Mouse (Mus musculus): Measurements from ENCODE around the gene Nectin2. TPM values are rescaled to one million over a fixed set of nuclear protein-coding genes. Genes with fewer than 3 reads are reported as not detected.

Nectin2 gene
- polyA plus RNA-seq, 1 experiment = 6.8 TPM

DNA sequence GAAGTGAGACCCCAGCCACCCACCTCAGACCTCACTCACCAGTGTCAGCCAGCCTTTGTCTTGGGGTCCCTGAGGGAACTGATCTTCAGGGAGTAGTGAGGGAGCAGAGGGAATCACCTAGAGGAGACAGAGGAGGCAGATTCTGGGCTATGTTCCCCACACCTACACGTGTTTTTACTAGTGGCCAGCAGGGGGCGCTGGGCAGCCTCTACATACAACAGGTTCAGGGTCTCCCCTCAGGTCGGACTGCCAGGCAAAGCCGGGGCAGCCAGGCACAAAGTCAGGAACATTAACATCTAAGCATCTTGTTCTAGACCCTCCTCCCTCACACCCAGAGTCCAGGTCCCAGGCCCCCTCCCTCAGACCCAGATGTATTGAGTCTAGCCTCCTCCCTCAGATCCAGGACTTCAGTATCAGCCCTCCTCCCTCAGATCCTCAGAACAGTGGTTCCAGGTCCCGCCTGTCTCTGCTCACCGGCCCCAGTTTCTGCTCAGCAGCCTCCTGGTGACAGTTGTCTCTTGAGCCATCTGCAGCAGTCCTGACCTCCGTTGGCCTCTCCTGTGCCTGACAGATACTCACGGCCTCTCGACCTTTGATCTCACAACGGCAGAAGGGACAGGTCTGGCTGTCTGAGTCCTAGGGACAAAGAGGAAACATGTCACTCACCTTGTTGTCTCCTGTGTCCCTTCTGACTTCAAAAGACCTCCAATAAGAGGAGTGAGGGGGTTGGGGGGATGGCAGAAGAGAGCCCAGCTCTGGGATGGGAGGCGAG is 34.7 kb upstream of the Nectin2 start:
- Histone ChIP-seq H3K27me3 (replicated peaks) (peaks cover 60% of the 10 kb centered on the region), H3K36me3 (replicated peaks; ENCODE audit: low read length) (no peaks in the 10 kb centered on the region), H3K4me3 (replicated peaks) (no peak overlapping the region), H3K4me1 (peaks cover 11% of the 10 kb centered on the region), H3K9me3 (peaks cover 14% of the 10 kb centered on the region)
- TF ChIP-seq GATA1 (IDR thresholded peaks at IDR 0.05; ENCODE audit: borderline replicate concordance, low read length) = no peak
- TF ChIP-seq FLI1 (IDR thresholded peaks at IDR 0.05; ENCODE audit: low read length) = no peak

- Histone ChIP-seq H3K36me3 (replicated peaks; ENCODE audit: low read length) (no peaks in the 10 kb centered on the region), H3K4me1 (peaks cover 6% of the 10 kb centered on the region; the same call in 1 of the 2 replicates), H3K27me3 (replicated peaks) (peaks cover 51% of the 10 kb centered on the region), H3K9me3 (peaks cover 19% of the 10 kb centered on the region), H3K4me3 (replicated peaks) (no peak overlapping the region)
- no peak for TF ChIP-seq FLI1 (IDR thresholded peaks at IDR 0.05; ENCODE audit: low read length)
- no peak for TF ChIP-seq GATA1 (IDR thresholded peaks at IDR 0.05; ENCODE audit: borderline replicate concordance, low read length)
These were observed 33.3 kb upstream of the Nectin2 start for GRCm38 (mm10) chr7:19783630-19784029.

DNA sequence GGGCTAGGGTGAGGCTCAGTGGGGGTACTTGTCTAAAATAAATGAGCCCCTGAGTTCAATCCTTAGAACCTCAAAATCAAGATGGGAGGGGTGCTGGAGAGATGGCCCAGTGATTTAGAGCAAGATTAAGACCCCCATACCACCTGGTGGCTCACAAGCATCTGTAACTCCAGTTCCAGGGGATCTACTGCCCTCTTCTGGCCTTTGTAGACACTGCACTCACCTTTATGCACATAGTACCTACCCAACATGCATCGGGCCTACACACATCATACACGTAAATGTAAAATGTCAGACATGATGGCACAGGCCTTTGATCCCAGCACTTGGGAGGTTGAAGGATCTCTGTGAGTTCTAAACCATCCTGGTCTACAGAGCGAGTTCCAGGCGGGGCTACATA is 32.4 kb upstream of the Nectin2 start:
- H3K4me3 ChIP-seq (replicated peaks) = no peak overlapping the region
- H3K36me3 ChIP-seq (replicated peaks; ENCODE audit: low read length) = no peaks in the 10 kb centered on the region
- H3K27me3 ChIP-seq (replicated peaks) = peaks cover 45% of the 10 kb centered on the region
- H3K4me1 ChIP-seq = peaks cover 6% of the 10 kb centered on the region; the same call in 1 of the 2 replicates
- TF ChIP-seq FLI1 (IDR thresholded peaks at IDR 0.05; ENCODE audit: low read length) = no peak
- H3K9me3 ChIP-seq = peaks cover 15% of the 10 kb centered on the region

DNA sequence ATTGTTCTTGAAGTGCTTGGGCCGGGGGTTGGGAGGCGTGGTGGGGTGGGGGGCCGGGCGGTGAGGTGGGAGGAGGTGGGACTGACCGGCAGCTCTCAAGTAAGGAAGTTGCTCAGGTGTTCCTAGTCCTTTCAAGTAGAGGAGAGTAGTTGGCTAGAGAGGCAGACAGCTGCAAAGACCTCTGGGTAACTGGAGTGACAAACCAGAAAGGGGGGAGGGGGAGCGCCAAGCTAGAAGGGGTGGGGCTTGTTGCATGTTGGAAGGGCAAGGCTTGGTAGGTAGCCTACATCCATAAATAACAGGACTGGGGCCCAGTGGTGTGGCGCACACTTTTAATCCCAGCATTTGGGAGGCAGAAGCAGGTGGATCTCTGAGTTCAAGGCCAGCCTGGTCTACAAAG is 31.5 kb upstream of the Nectin2 start:
- Histone ChIP-seq H3K4me3 (replicated peaks) (no peak overlapping the region), H3K36me3 (replicated peaks; ENCODE audit: low read length) (no peaks in the 10 kb centered on the region), H3K27me3 (replicated peaks) (peaks cover 45% of the 10 kb centered on the region), H3K9me3 (peaks cover 17% of the 10 kb centered on the region), H3K4me1 (peaks cover 4% of the 10 kb centered on the region; the same call in 1 of the 2 replicates)
- TF ChIP-seq FLI1 (IDR thresholded peaks at IDR 0.05; ENCODE audit: low read length) (no peak), GATA1 (IDR thresholded peaks at IDR 0.05; ENCODE audit: borderline replicate concordance, low read length) (no peak)

DNA sequence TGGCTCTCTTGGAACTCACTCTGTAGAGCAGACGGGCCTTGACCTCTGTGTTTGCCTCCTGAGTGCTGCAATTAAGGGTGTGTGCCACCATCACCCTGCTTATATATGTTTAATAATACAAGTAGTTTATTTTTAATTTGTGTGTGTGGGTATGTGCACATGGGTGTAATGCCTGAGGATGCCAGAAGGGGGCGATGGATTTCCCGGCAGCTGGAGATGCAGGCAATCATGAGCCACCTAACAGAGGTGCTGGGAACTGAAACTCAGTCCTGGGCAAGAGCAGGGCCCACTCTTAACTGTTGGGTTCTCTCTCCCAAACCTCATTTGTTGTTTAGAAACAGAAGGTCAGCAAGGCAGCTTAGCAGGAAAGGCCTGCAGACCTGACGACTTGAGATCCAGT is 29.6 kb upstream of the Nectin2 start:
- Histone ChIP-seq H3K36me3 (replicated peaks; ENCODE audit: low read length) (no peaks in the 10 kb centered on the region), H3K9me3 (peaks cover 24% of the 10 kb centered on the region), H3K4me3 (replicated peaks) (no peak overlapping the region), H3K27me3 (replicated peaks) (peaks cover 42% of the 10 kb centered on the region), H3K4me1 (peaks cover 4% of the 10 kb centered on the region; the same call in 1 of the 2 replicates)
- no peak for TF ChIP-seq FLI1 (IDR thresholded peaks at IDR 0.05; ENCODE audit: low read length)
- TF ChIP-seq GATA1 (IDR thresholded peaks at IDR 0.05; ENCODE audit: borderline replicate concordance, low read length) = no peak

DNA sequence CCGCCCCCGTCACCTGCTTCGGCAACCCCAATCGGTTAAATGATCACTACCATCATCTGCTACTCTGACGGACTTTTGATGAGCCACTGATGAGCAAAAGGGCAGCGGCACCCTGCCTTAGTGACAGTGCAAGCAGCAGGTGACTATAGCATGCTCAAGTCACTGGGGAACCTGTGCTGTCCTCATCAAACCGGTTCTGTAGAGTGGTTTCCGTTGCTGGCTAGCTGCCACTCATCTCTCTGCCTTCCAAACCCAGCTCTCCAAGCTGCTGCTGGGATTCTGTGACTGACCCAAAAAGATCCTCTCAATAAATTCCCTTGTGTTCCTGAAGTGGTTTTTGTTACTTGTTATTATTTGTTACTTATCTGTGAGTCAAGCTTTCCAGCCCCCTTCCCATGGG is 28.4 kb upstream of the Nectin2 start:
- TF ChIP-seq FLI1 (IDR thresholded peaks at IDR 0.05; ENCODE audit: low read length) (no peak), GATA1 (IDR thresholded peaks at IDR 0.05; ENCODE audit: borderline replicate concordance, low read length) (no peak)
- peaks cover 4% of the 10 kb centered on the region; the same call in 1 of the 2 replicates for H3K4me1 ChIP-seq
- no peaks in the 10 kb centered on the region for H3K36me3 ChIP-seq (replicated peaks; ENCODE audit: low read length)
- no peak overlapping the region for H3K4me3 ChIP-seq (replicated peaks)
- H3K9me3 ChIP-seq = peaks cover 24% of the 10 kb centered on the region
- peaks cover 40% of the 10 kb centered on the region for H3K27me3 ChIP-seq (replicated peaks)

- peaks cover 17% of the 10 kb centered on the region for H3K9me3 ChIP-seq
- peak overlapping the region; percentile 12 for H3K4me3 ChIP-seq (replicated peaks)
- peaks cover 39% of the 10 kb centered on the region for H3K27me3 ChIP-seq (replicated peaks)
- H3K36me3 ChIP-seq (replicated peaks; ENCODE audit: low read length) = no peaks in the 10 kb centered on the region
- peaks cover 8% of the 10 kb centered on the region; the same call in 1 of the 2 replicates for H3K4me1 ChIP-seq
- TF ChIP-seq GATA1 (IDR thresholded peaks at IDR 0.05; ENCODE audit: borderline replicate concordance, low read length) (no peak), FLI1 (IDR thresholded peaks at IDR 0.05; ENCODE audit: low read length) (no peak)
These were observed 26.9 kb upstream of the Nectin2 start for GRCm38 (mm10) chr7:19777049-19777723.

- H3K36me3 ChIP-seq (replicated peaks; ENCODE audit: low read length) = no peaks in the 10 kb centered on the region
These were observed 21.4 kb upstream of the Nectin2 start for GRCm38 (mm10) chr7:19771682-19772081.

DNA sequence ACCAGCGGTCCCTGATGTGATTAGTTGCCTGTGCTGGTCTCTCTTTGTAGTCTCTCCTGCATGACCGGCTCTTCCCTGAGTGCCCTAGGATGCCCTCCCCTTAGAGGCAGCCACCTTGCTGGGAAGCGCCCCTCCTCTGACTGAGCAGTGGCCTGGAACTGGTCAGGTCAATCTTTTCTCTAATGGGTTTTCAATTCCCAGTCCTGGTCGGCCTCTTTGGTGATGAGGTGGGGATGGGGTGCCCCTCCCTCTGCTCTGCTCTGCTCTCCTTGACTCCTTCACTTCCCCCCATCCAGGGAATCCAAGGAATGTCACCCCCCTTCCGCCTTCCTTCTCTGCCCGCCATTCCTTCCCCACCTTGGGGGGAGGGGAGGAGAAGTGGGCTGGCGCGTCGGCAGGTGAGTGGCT is 20.7 kb upstream of the Nectin2 start, which contains the start of gene Bcam:
Bcam (minus strand) TSS at position 33 of the 408 bp plus-strand sequence.
- Histone ChIP-seq H3K4me3 (replicated peaks) (peak within 1 kb of the TSS; percentile 77), H3K36me3 (replicated peaks; ENCODE audit: low read length) (no peaks in the 10 kb centered on the region), H3K27me3 (replicated peaks) (peaks cover 76% of the 10 kb centered on the region), H3K4me1 (peaks cover 25% of the 10 kb centered on the region), H3K9me3 (peaks cover 5% of the 10 kb centered on the region)
- TF ChIP-seq GATA1 (IDR thresholded peaks at IDR 0.05; ENCODE audit: borderline replicate concordance, low read length) = no peak
- no peak for TF ChIP-seq FLI1 (IDR thresholded peaks at IDR 0.05; ENCODE audit: low read length)

More at GRCm38 (mm10) chr7:19771682-19772081, 21.4 kb upstream of the Nectin2 start:
- Histone ChIP-seq H3K9me3 (peaks cover 7% of the 10 kb centered on the region), H3K4me3 (replicated peaks) (no peak overlapping the region), H3K4me1 (peaks cover 25% of the 10 kb centered on the region), H3K27me3 (replicated peaks) (peaks cover 77% of the 10 kb centered on the region)
- no peak for TF ChIP-seq FLI1 (IDR thresholded peaks at IDR 0.05; ENCODE audit: low read length)
- TF ChIP-seq GATA1 (IDR thresholded peaks at IDR 0.05; ENCODE audit: borderline replicate concordance, low read length) = no peak

GRCm38 (mm10) chr7:19770375-19770754 is 20.1 kb upstream of the Nectin2 start:
- no peaks in the 10 kb centered on the region for H3K36me3 ChIP-seq (replicated peaks; ENCODE audit: low read length)
- H3K9me3 ChIP-seq = no peaks in the 10 kb centered on the region; the same call in 1 of the 2 replicates
- peaks cover 25% of the 10 kb centered on the region for H3K4me1 ChIP-seq
- H3K4me3 ChIP-seq (replicated peaks) = peak overlapping the region; percentile 77
- TF ChIP-seq FLI1 (IDR thresholded peaks at IDR 0.05; ENCODE audit: low read length) (no peak), GATA1 (IDR thresholded peaks at IDR 0.05; ENCODE audit: borderline replicate concordance, low read length) (no peak)
- H3K27me3 ChIP-seq (replicated peaks) = peaks cover 76% of the 10 kb centered on the region
